In the genomic region with DNA sequence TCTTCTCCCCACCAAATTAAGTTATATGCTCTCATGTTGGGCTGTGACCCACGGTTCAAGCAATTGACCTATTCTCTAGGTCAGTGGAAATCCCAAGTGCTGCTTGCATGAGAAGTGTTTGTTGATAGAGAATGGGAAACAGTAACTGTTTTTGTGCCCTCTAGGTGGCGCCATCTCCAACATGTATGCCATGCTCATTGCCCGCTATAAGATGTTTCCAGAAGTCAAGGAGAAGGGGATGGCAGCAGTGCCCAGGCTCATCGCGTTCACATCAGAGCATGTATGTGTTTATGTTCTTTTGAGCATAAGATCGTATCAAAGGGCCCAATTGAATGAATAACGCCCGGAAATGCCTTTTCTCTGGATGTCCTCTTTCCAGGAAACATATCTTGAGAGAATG, we compare ENCODE assay signal across 9 mouse cellular contexts. TPM values are rescaled to one million over a fixed set of nuclear protein-coding genes. Genes with fewer than 3 reads are reported as not detected.
DNase-seq lines count a peak whose midpoint lies in the region; ATAC-seq and TF ChIP-seq lines count a peak whose summit lies in the region.
"Had no signal": no experiment of that assay in that cellular context is flagged by ENCODE, and none has a peak within 500 bp of the region (broad histone marks: within the 10 kb centered on the region; RNA-seq: fewer than 3 reads in every experiment).

No protein-coding gene starts in this region.

- TF ChIP-seq CTCF in midbrain, postnatal 0 days (IDR thresholded peaks at IDR 0.05) = peak; percentile 72

- no peaks in the 10 kb centered on the region for H3K9me3 ChIP-seq in midbrain, postnatal 0 days (ENCODE audit: low read length)
- no peaks in the 10 kb centered on the region for H3K9me3 ChIP-seq in midbrain, embryonic 10.5 days (replicated peaks)

- H3K27ac ChIP-seq in midbrain, postnatal 0 days (ENCODE audit: low read depth, low read length) = no peak overlapping the region
- no peak overlapping the region for H3K27ac ChIP-seq in midbrain, embryonic 10.5 days (replicated peaks)

- WGBS in midbrain, postnatal 0 days = 49% methylated on average over 8 of the region's 8 CpGs
- 42% methylated on average over 8 of the region's 8 CpGs for whole genome bisulfite sequencing in midbrain, embryonic 10.5 days

- no peak for ATAC-seq in midbrain, postnatal 0 days (ENCODE audit: low FRiP score)

- H3K27me3 ChIP-seq in midbrain, postnatal 0 days (ENCODE audit: insufficient read depth, low read length) = no peaks in the 10 kb centered on the region
- 0 out of 2 replicates have a peak, but pooled peaks cover 3% of the 10 kb centered on the region for H3K27me3 ChIP-seq in midbrain, embryonic 10.5 days (ENCODE audit: low read depth, poor library complexity, severe bottlenecking)
- no peaks in the 10 kb centered on the region for H3K27me3 ChIP-seq in splenic B cell, adult 2 months (ENCODE audit: control insufficient read depth, insufficient read depth, low read length, poor library complexity, severe bottlenecking)

- H3K9ac ChIP-seq in midbrain, postnatal 0 days (replicated peaks; ENCODE audit: low read length, poor library complexity, severe bottlenecking) = no peak overlapping the region

- H3K4me1 ChIP-seq in midbrain, postnatal 0 days (ENCODE audit: insufficient read depth, low read length) = no peaks in the 10 kb centered on the region
- no peaks in the 10 kb centered on the region for H3K4me1 ChIP-seq in midbrain, embryonic 10.5 days

- H3K4me2 ChIP-seq in midbrain, postnatal 0 days (ENCODE audit: low read depth, low read length, poor library complexity, severe bottlenecking) = no peak overlapping the region

- no peak overlapping the region for H3K4me3 ChIP-seq in midbrain, postnatal 0 days (ENCODE audit: low read depth, low read length)
- H3K4me3 ChIP-seq in midbrain, embryonic 10.5 days = no peak overlapping the region

- no peaks in the 10 kb centered on the region for H3K36me3 ChIP-seq in midbrain, postnatal 0 days (ENCODE audit: insufficient read depth, low read length)
- no peaks in the 10 kb centered on the region for H3K36me3 ChIP-seq in midbrain, embryonic 10.5 days
- no peaks in the 10 kb centered on the region for H3K36me3 ChIP-seq in splenic B cell, adult 2 months (ENCODE audit: control insufficient read depth, insufficient read depth, low read length, poor library complexity, severe bottlenecking)

- DNase-seq in cerebellum, postnatal 25 days = peak; percentile 21 to 58
- DNase-seq in cerebellum, postnatal 4 days (ENCODE audit: low spot score in 2 of 2) = no peak
- peak; percentile 33 for DNase-seq in midbrain, postnatal 0 days (ENCODE audit: low spot score)
- DNase-seq in midbrain, embryonic 10.5 days (ENCODE audit: low spot score) = no peak
- DNase-seq in embryo, embryonic 10.5 days (ENCODE audit: low spot score) = peak; percentile 31
- peak; percentile 55 for DNase-seq in splenic B cell, adult 2 months (ENCODE audit: low read depth, low spot score)
- no peak for DNase-seq in gastrocnemius, postnatal 25 days
- no peak for DNase-seq in right cerebral cortex, adult 18-20 months

RNA-seq across cellular contexts. Expression of a gene that starts 12.8 kb away (rescaled TPM):
- 49.4 and 77.6 TPM in 2 replicates for total RNA-seq in midbrain, postnatal 0 days (2014; rRNA removed)
- 43.2 and 52.6 TPM in 2 replicates for polyA plus RNA-seq in midbrain, postnatal 0 days (2015; fragmentation: Nextera tagmentation; extraction: Ambion mirVana)
- 4.0 and 13.4 TPM in 2 replicates for polyA plus RNA-seq in midbrain, embryonic 10.5 days (2016; fragmentation: Nextera tagmentation; extraction: Ambion mirVana)
- not detected for total RNA-seq in gastrocnemius, postnatal 25 days (2021)
- total RNA-seq: adrenal gland, adult 18-20 months had no signal

Comparison
In these comparisons a context has a peak if more than half of its experiments do, and no peak if none do; other contexts are left out.
1. DNase-seq: peak in cerebellum, postnatal 25 days (2 of 2), midbrain, postnatal 0 days (single experiment), embryo, embryonic 10.5 days (single experiment) and splenic B cell, adult 2 months (single experiment); none in cerebellum, postnatal 4 days (0 of 2), midbrain, embryonic 10.5 days (single experiment), gastrocnemius, postnatal 25 days (single experiment) and right cerebral cortex, adult 18-20 months (single experiment).
2. RNA of a gene that starts 12.8 kb away (total RNA-seq): 49.4 to 77.6 TPM in midbrain, postnatal 0 days; not detected in gastrocnemius, postnatal 25 days; every median in the first group is over 10 times any median in the second.